Mouse (Mus musculus) embryo, embryonic 10 days (tissue): ENCODE data around the gene Lrch4.

Experiments
- DNase-seq: peaks from one replicate; pipeline ENCODE4 v3.0.0-alpha.2; 2015; ENCODE audit warnings: low spot score

Gene Lrch4

GRCm38 (mm10) chr5:137628498-137629305 lies at the start of gene Lrch4, which contains the start of the genes Fbxo24 and Gm20605:
TSS of gene Lrch4 (plus strand) at chr5:137629121.
TSS of gene Fbxo24 (minus strand) at chr5:137629002.
TSS of gene Gm20605 (plus strand) at chr5:137629175.
- DNase-seq = peak; percentile 99

- DNase-seq = no peak
These were observed 48.7 kb upstream of the Lrch4 start for GRCm38 (mm10) chr5:137580246-137580645.

- no peak for DNase-seq
These were observed 46.2 kb upstream of the Lrch4 start for GRCm38 (mm10) chr5:137582702-137583101.

GRCm38 (mm10) chr5:137583670-137584169 lies 45.2 kb upstream of the Lrch4 start:
- DNase-seq = peak; percentile 64

DNA sequence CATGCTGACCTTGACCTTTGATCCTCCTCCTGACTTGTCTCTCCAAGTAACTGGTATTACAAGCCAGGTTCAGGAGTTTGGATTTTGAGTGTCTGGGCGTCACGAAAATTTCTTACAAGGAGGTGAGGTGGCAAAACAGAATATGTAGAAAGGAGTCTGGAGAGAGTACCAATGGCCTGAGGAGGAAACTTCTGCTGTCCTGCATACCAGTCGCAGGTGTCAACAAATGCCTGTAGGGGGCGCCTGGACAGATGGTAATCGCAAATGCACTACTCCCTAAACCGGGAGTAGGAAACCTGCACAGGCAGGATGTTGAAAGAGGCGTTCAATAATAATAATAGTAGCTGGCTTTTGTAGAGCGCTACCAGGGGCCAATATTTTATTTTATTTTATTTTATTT lies 43.9 kb upstream of the Lrch4 start:
- peak; percentile 60 for DNase-seq

DNA sequence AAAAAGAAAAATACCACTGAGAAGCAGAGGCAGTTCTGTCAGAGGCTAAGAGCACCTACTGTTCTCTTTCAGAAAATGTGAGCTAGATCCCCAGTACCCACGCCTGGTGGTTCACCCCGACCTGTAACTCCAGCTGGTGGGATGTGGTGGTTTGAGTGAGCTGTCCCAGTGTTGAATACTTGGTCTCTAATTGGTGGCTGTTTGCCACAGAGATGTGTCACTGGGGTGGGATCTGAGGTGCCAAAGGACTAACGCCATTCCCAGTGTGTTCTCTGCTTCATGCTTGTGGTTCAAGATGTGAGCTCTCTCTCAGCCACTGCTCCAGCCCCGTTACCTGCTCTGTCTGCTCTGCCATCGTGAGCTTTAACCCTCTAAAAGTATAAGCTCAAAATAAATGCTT lies 38.4 kb upstream of the Lrch4 start:
- DNase-seq = no peak

- no peak for DNase-seq
These were observed 33.0 kb upstream of the Lrch4 start for GRCm38 (mm10) chr5:137595921-137596320.

DNA sequence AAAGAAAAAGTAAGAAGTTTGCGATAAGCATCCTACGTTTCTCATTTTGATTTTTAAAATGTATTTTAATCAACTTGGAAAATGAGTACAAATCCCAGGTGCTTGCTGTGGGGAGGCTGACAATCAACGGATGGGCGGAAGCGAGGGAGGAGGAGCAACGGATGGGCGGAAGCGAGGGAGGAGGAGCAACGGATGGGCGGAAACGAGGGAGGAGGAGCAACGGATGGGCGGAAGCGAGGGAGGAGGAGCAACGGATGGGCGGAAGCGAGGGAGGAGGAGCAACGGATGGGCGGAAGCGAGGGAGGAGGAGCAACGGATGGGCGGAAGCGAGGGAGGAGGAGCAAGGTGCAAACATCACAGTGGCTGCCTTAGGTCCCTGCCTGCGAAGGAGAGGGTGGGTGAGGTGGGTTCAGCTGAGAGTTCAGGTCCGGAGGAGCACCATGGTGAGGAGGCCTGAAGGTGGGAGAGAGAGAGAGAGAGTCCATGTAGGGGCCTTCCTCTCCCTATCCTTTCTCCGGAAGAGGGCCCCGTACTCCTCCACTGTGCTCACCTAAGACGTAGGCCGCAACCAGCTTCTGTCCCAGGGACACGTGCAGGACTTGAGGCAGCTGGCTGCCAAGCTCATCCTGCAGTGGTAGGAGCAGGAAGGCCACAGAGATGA lies 32.2 kb upstream of the Lrch4 start:
- DNase-seq = peak; percentile 29

GRCm38 (mm10) chr5:137597625-137598024 lies 31.3 kb upstream of the Lrch4 start:
- no peak for DNase-seq

- no peak for DNase-seq
These were observed 30.7 kb upstream of the Lrch4 start for GRCm38 (mm10) chr5:137598100-137598826.

DNA sequence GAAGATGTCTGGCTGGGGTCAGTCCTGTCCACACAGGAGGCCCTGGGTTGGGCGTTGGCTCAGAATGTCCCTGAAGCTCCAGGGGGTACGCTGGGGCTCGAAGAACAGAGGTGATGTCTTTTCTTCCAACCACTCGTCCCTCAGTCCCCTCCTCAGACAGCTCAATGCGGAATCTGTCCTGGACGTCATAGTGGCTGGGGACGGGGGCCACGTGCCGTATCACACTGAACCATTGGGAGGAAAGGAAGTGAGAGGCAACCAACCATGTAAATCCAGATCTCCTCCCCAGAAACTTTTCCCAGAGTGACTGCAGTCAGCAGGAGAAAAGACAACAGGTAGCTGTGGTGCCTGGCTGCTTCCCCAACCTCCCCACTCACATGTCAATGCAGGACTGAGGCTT lies 29.3 kb upstream of the Lrch4 start:
- no peak for DNase-seq

GRCm38 (mm10) chr5:137600281-137600618 lies 28.7 kb upstream of the Lrch4 start:
- no peak for DNase-seq

- peak; percentile 98 for DNase-seq
These were observed 28.1 kb upstream of the Lrch4 start, which contains the start of gene Mospd3 for GRCm38 (mm10) chr5:137600619-137601364. TSS of gene Mospd3 (minus strand) at chr5:137601058.

DNA sequence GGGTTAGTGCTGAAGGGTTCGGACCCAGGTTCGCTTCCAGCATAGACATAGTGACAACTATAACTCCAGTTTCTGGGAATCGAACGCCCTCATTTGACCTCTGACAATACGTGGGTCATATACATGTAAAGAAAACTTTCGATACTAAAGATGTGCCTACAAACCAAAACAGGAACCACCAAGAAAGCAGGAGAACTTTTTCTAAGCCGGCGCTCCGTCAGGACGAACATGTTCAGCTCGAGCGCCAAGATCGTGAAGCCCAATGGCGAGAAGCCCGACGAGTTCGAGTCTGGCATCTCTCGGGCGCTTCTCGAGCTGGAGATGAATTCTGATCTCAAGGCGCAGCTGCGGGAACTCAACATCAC lies 27.6 kb upstream of the Lrch4 start:
- DNase-seq = peak; percentile 53

- peak; percentile 50 for DNase-seq
These were observed 20.9 kb upstream of the Lrch4 start for GRCm38 (mm10) chr5:137607860-137608653.

DNA sequence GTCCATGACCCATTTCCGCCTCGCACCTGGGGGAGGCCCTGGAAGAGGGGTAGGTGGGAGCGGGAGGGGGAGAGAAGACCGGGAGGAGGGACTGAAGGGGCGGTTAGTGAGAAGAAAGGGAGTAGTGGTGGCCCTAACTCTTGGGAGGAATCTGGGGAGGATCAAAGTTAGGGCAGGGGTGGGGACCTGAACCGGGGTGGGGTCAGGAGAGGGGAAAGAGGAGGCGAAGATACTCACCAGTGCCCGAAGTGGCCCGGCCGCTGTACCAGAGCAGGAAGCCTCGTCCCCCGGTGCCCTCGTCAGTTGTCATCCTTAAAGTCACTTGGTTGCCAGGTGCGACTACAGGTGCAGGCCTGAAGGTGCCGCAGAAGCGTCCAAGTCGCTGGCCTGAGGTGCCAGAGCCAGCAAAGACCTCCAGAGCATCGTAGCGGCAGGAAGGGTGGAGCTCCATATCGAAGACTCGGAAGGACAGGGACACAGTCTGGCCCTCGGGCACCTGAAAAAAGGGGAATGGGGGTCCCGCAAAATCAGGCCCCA lies 20.2 kb upstream of the Lrch4 start:
- no peak for DNase-seq

DNA sequence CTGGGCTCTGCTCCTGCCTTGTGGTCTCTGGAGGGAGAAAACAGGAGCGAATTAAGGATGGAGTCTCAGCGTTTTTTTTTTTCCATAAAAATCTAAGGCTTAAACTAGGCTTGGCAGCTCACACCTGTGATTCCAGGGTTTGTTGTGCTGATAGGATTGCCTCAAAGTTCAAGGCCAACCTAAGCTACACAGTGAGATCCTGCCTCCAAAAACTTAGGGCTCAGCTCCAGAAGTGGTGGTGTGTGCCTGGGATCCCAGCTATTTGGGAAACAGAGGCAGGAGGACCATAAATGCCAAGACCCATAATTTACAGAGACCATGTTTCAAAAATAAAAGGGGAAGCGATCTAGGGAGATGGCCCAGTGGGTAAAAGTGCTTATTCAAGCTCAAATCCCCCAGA lies 19.6 kb upstream of the Lrch4 start:
- no peak for DNase-seq

- no peak for DNase-seq
These were observed 18.9 kb upstream of the Lrch4 start for GRCm38 (mm10) chr5:137610056-137610455.

DNA sequence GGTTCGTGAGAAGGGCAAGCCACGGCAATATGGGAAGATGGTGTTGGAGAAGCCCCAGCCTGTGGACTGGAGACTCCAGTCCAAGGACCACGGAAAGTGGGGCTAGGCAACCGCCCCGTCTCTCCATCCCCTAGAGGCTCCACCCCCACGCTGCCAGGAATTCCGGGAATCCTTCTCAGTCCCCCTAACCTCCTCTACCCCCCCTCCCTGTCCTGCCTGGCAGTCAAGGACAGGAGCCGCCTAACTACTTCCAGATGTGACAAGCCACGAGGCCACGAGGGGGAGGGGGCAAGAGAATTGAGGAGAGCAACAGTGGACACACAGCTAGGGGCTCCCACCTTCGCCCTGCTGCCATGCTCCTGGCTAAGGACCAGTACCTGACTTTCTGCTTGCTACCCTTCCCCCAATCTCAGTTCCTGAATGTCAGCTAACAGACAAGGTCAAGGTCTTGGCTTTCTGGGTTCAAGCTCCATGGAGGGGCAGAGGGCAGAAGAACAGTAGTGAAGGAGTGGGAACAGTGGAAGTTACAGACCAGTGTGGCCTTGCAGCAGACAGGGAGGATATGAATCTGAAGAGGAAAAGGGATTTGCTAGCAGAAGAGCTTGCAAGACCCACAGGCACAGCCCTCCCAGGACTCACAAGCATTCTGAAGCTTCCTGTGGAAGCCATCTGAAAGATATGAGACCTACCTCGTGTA lies 18.2 kb upstream of the Lrch4 start:
- peak; percentile 89 for DNase-seq

GRCm38 (mm10) chr5:137611245-137611602 lies 17.7 kb upstream of the Lrch4 start:
- peak; percentile 82 for DNase-seq
